Mouse (Mus musculus): ENCODE results near the gene Gpr176. TPM values are rescaled to one million over a fixed set of nuclear protein-coding genes. Genes with fewer than 3 reads are reported as not detected.

Gpr176 gene
- polyA plus RNA-seq, 1 experiment, result 0.39 TPM

DNA sequence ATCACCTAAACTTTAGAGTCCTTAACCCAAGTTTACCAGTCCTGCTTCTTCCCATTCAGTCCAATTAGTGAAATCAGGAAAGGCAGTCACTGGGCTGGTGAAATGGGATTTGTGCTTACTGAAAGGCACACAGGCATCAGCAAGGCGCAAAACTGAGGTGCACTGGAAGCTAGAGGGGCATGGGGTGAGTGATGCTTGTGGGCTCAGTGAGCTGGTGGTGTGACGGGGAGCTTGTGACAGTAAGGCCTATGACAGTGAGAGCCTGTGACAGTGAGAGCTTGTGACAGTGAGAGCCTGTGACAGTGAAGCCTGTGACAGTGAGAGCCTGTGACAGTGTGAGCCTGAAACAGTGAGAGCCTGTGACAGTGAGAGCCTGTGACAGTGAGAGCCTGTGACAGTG lies 71.6 kb downstream of the Gpr176 start:
- H3K4me3 ChIP-seq (ENCODE audit: low read depth, low read length), result no peak overlapping the region
- TF ChIP-seq CTCF (IDR thresholded peaks at IDR 0.05; ENCODE audit: low read depth, low read length) (no peak), EP300 (IDR thresholded peaks at IDR 0.05; ENCODE audit: insufficient read depth, low read depth, low read length) (no peak), POLR2A (IDR thresholded peaks at IDR 0.05; ENCODE audit: insufficient read depth, low read length) (no peak)
- H3K9ac ChIP-seq (ENCODE audit: low read depth, poor library complexity, severe bottlenecking), result no peak overlapping the region
- no peaks in the 10 kb centered on the region for H3K36me3 ChIP-seq (ENCODE audit: control insufficient read depth, insufficient read depth, low read length, poor library complexity, severe bottlenecking)
- no peaks in the 10 kb centered on the region for H3K4me1 ChIP-seq (ENCODE audit: control insufficient read depth, insufficient read depth, low read length)
- H3K27ac ChIP-seq (ENCODE audit: insufficient read depth, low read length), result no peak overlapping the region
- H3K9me3 ChIP-seq (replicated peaks; ENCODE audit: control insufficient read depth, insufficient read depth, low read length, poor library complexity, severe bottlenecking), result no peaks in the 10 kb centered on the region
- H3K27me3 ChIP-seq (ENCODE audit: control insufficient read depth, insufficient read depth, low read length, poor library complexity, severe bottlenecking), result peaks cover 1% of the 10 kb centered on the region; the same call in 1 of the 2 replicates

GRCm38 (mm10) chr2:118301041-118301545 lies 72.1 kb downstream of the Gpr176 start:
- H3K4me1 ChIP-seq (ENCODE audit: control insufficient read depth, insufficient read depth, low read length), result no peaks in the 10 kb centered on the region
- H3K9me3 ChIP-seq (replicated peaks; ENCODE audit: control insufficient read depth, insufficient read depth, low read length, poor library complexity, severe bottlenecking), result no peaks in the 10 kb centered on the region
- H3K27ac ChIP-seq (ENCODE audit: insufficient read depth, low read length), result no peak overlapping the region

GRCm38 (mm10) chr2:118299981-118300380 lies 73.2 kb downstream of the Gpr176 start:
- no peak overlapping the region for H3K9ac ChIP-seq (ENCODE audit: low read depth, poor library complexity, severe bottlenecking)
- no peak overlapping the region for H3K27ac ChIP-seq (ENCODE audit: insufficient read depth, low read length)
- TF ChIP-seq POLR2A (IDR thresholded peaks at IDR 0.05; ENCODE audit: insufficient read depth, low read length), result no peak
- TF ChIP-seq CTCF (IDR thresholded peaks at IDR 0.05; ENCODE audit: low read depth, low read length), result no peak
- TF ChIP-seq EP300 (IDR thresholded peaks at IDR 0.05; ENCODE audit: insufficient read depth, low read depth, low read length), result no peak
- no peaks in the 10 kb centered on the region for H3K9me3 ChIP-seq (replicated peaks; ENCODE audit: control insufficient read depth, insufficient read depth, low read length, poor library complexity, severe bottlenecking)
- no peaks in the 10 kb centered on the region for H3K36me3 ChIP-seq (ENCODE audit: control insufficient read depth, insufficient read depth, low read length, poor library complexity, severe bottlenecking)
- H3K4me3 ChIP-seq (ENCODE audit: low read depth, low read length), result no peak overlapping the region
- H3K27me3 ChIP-seq (ENCODE audit: control insufficient read depth, insufficient read depth, low read length, poor library complexity, severe bottlenecking), result peaks cover 1% of the 10 kb centered on the region; the same call in 1 of the 2 replicates
- H3K4me1 ChIP-seq (ENCODE audit: control insufficient read depth, insufficient read depth, low read length), result no peaks in the 10 kb centered on the region

More at GRCm38 (mm10) chr2:118301041-118301545, 72.1 kb downstream of the Gpr176 start:
- no peaks in the 10 kb centered on the region for H3K36me3 ChIP-seq (ENCODE audit: control insufficient read depth, insufficient read depth, low read length, poor library complexity, severe bottlenecking)
- TF ChIP-seq EP300 (IDR thresholded peaks at IDR 0.05; ENCODE audit: insufficient read depth, low read depth, low read length) (no peak), CTCF (IDR thresholded peaks at IDR 0.05; ENCODE audit: low read depth, low read length) (no peak), POLR2A (IDR thresholded peaks at IDR 0.05; ENCODE audit: insufficient read depth, low read length) (no peak)
- no peak overlapping the region for H3K9ac ChIP-seq (ENCODE audit: low read depth, poor library complexity, severe bottlenecking)
- peaks cover 1% of the 10 kb centered on the region; the same call in 1 of the 2 replicates for H3K27me3 ChIP-seq (ENCODE audit: control insufficient read depth, insufficient read depth, low read length, poor library complexity, severe bottlenecking)
- no peak overlapping the region for H3K4me3 ChIP-seq (ENCODE audit: low read depth, low read length)

GRCm38 (mm10) chr2:118298601-118299000 lies 74.6 kb downstream of the Gpr176 start:
- Histone ChIP-seq H3K27me3 (ENCODE audit: control insufficient read depth, insufficient read depth, low read length, poor library complexity, severe bottlenecking) (peaks cover 1% of the 10 kb centered on the region; the same call in 1 of the 2 replicates), H3K9me3 (replicated peaks; ENCODE audit: control insufficient read depth, insufficient read depth, low read length, poor library complexity, severe bottlenecking) (no peaks in the 10 kb centered on the region), H3K36me3 (ENCODE audit: control insufficient read depth, insufficient read depth, low read length, poor library complexity, severe bottlenecking) (no peaks in the 10 kb centered on the region), H3K4me1 (ENCODE audit: control insufficient read depth, insufficient read depth, low read length) (no peaks in the 10 kb centered on the region), H3K9ac (ENCODE audit: low read depth, poor library complexity, severe bottlenecking) (no peak overlapping the region), H3K4me3 (ENCODE audit: low read depth, low read length) (no peak overlapping the region), H3K27ac (ENCODE audit: insufficient read depth, low read length) (no peak overlapping the region)
- TF ChIP-seq EP300 (IDR thresholded peaks at IDR 0.05; ENCODE audit: insufficient read depth, low read depth, low read length), result no peak
- no peak for TF ChIP-seq CTCF (IDR thresholded peaks at IDR 0.05; ENCODE audit: low read depth, low read length)
- TF ChIP-seq POLR2A (IDR thresholded peaks at IDR 0.05; ENCODE audit: insufficient read depth, low read length), result no peak

DNA sequence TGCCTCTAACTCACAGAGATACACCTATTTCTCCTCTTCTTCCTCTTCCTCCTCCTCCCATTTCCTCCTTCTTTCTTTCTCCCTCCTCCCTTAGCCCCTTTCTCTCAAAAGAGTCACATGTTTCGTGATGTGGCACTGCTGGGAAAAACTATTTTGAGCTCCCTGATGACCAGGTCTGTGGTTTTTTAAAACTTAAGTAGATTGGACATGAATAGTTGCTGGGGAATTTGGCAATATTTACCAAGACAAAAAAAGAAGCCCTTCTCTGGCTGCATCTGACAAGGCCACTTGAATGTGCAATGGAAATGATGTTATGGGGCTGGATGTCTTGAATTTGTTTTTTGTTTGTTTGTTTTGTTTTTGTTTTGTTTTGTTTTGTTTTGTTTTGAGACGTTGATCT lies 75.3 kb downstream of the Gpr176 start:
- no peak for TF ChIP-seq CTCF (IDR thresholded peaks at IDR 0.05; ENCODE audit: low read depth, low read length)
- no peak for TF ChIP-seq EP300 (IDR thresholded peaks at IDR 0.05; ENCODE audit: insufficient read depth, low read depth, low read length)
- no peak for TF ChIP-seq POLR2A (IDR thresholded peaks at IDR 0.05; ENCODE audit: insufficient read depth, low read length)

GRCm38 (mm10) chr2:118295505-118295904 lies 77.7 kb downstream of the Gpr176 start:
- Histone ChIP-seq H3K36me3 (ENCODE audit: control insufficient read depth, insufficient read depth, low read length, poor library complexity, severe bottlenecking) (no peaks in the 10 kb centered on the region), H3K9me3 (replicated peaks; ENCODE audit: control insufficient read depth, insufficient read depth, low read length, poor library complexity, severe bottlenecking) (no peaks in the 10 kb centered on the region), H3K27me3 (ENCODE audit: control insufficient read depth, insufficient read depth, low read length, poor library complexity, severe bottlenecking) (peaks cover 1% of the 10 kb centered on the region; the same call in 1 of the 2 replicates), H3K4me1 (ENCODE audit: control insufficient read depth, insufficient read depth, low read length) (no peaks in the 10 kb centered on the region), H3K27ac (ENCODE audit: insufficient read depth, low read length) (no peak overlapping the region), H3K9ac (ENCODE audit: low read depth, poor library complexity, severe bottlenecking) (no peak overlapping the region), H3K4me3 (ENCODE audit: low read depth, low read length) (no peak overlapping the region)
- no peak for TF ChIP-seq EP300 (IDR thresholded peaks at IDR 0.05; ENCODE audit: insufficient read depth, low read depth, low read length)
- TF ChIP-seq CTCF (IDR thresholded peaks at IDR 0.05; ENCODE audit: low read depth, low read length), result no peak
- no peak for TF ChIP-seq POLR2A (IDR thresholded peaks at IDR 0.05; ENCODE audit: insufficient read depth, low read length)

More for the DNA sequence above, 75.3 kb downstream of the Gpr176 start:
- Histone ChIP-seq H3K27ac (ENCODE audit: insufficient read depth, low read length) (no peak overlapping the region), H3K27me3 (ENCODE audit: control insufficient read depth, insufficient read depth, low read length, poor library complexity, severe bottlenecking) (peaks cover 1% of the 10 kb centered on the region; the same call in 1 of the 2 replicates), H3K9me3 (replicated peaks; ENCODE audit: control insufficient read depth, insufficient read depth, low read length, poor library complexity, severe bottlenecking) (no peaks in the 10 kb centered on the region), H3K9ac (ENCODE audit: low read depth, poor library complexity, severe bottlenecking) (no peak overlapping the region), H3K36me3 (ENCODE audit: control insufficient read depth, insufficient read depth, low read length, poor library complexity, severe bottlenecking) (no peaks in the 10 kb centered on the region), H3K4me1 (ENCODE audit: control insufficient read depth, insufficient read depth, low read length) (no peaks in the 10 kb centered on the region), H3K4me3 (ENCODE audit: low read depth, low read length) (no peak overlapping the region)
